Mouse (Mus musculus): ENCODE results near the gene Sugt1. TPM values are rescaled to one million over a fixed set of nuclear protein-coding genes. Genes with fewer than 3 reads are reported as not detected.

The Sugt1 gene
- polyA plus RNA-seq, 1 experiment from 2014 or later, result 127 TPM

- no peak overlapping the region for H3K4me3 ChIP-seq (ENCODE audit: low read depth, low read length)
- H3K4me2 ChIP-seq (replicated peaks; ENCODE audit: low read depth, low read length), result no peak overlapping the region
- ATAC-seq (ENCODE audit: insufficient number of reproducible peaks, insufficient read depth, low FRiP score, low read depth), result no peak
- no peaks in the 10 kb centered on the region for H3K4me1 ChIP-seq (ENCODE audit: control insufficient read depth, insufficient read depth, low read length)
- H3K27ac ChIP-seq (ENCODE audit: low read length), result no peak overlapping the region
- peaks cover 14% of the 10 kb centered on the region for H3K36me3 ChIP-seq (ENCODE audit: control insufficient read depth, insufficient read depth, low read length)
- no peaks in the 10 kb centered on the region for H3K9me3 ChIP-seq (ENCODE audit: control insufficient read depth, low read depth, low read length)
- no peak overlapping the region for H3K9ac ChIP-seq (replicated peaks; ENCODE audit: low read depth, low read length)
- no peaks in the 10 kb centered on the region for H3K27me3 ChIP-seq (ENCODE audit: control insufficient read depth, insufficient read depth, low read length)
- 88% methylated on average over 8 of the region's 8 CpGs for WGBS
Measured at GRCm38 (mm10) chr14:79617121-79617828, 29.8 kb downstream of the Sugt1 start.

GRCm38 (mm10) chr14:79619802-79620201 lies 32.3 kb downstream of the Sugt1 start:
- ATAC-seq (ENCODE audit: insufficient number of reproducible peaks, insufficient read depth, low FRiP score, low read depth), result no peak
- no peaks in the 10 kb centered on the region for H3K4me1 ChIP-seq (ENCODE audit: control insufficient read depth, insufficient read depth, low read length)
- H3K27me3 ChIP-seq (ENCODE audit: control insufficient read depth, insufficient read depth, low read length), result no peaks in the 10 kb centered on the region
- no peak overlapping the region for H3K9ac ChIP-seq (replicated peaks; ENCODE audit: low read depth, low read length)
- no peak overlapping the region for H3K27ac ChIP-seq (ENCODE audit: low read length)
- H3K9me3 ChIP-seq (ENCODE audit: control insufficient read depth, low read depth, low read length), result no peaks in the 10 kb centered on the region
- WGBS, result 94% methylated on average over 7 of the region's 7 CpGs
- H3K36me3 ChIP-seq (ENCODE audit: control insufficient read depth, insufficient read depth, low read length), result peaks cover 18% of the 10 kb centered on the region
- H3K4me2 ChIP-seq (replicated peaks; ENCODE audit: low read depth, low read length), result no peak overlapping the region
- no peak overlapping the region for H3K4me3 ChIP-seq (ENCODE audit: low read depth, low read length)

GRCm38 (mm10) chr14:79621143-79621542 lies 33.7 kb downstream of the Sugt1 start:
- Histone ChIP-seq H3K4me1 (ENCODE audit: control insufficient read depth, insufficient read depth, low read length) (no peaks in the 10 kb centered on the region), H3K9me3 (ENCODE audit: control insufficient read depth, low read depth, low read length) (no peaks in the 10 kb centered on the region), H3K4me3 (ENCODE audit: low read depth, low read length) (no peak overlapping the region), H3K9ac (replicated peaks; ENCODE audit: low read depth, low read length) (no peak overlapping the region), H3K36me3 (ENCODE audit: control insufficient read depth, insufficient read depth, low read length) (peaks cover 31% of the 10 kb centered on the region), H3K27ac (ENCODE audit: low read length) (no peak overlapping the region), H3K27me3 (ENCODE audit: control insufficient read depth, insufficient read depth, low read length) (no peaks in the 10 kb centered on the region), H3K4me2 (replicated peaks; ENCODE audit: low read depth, low read length) (no peak overlapping the region)
- 58% methylated on average over 3 of the region's 3 CpGs for WGBS
- no peak for ATAC-seq (ENCODE audit: insufficient number of reproducible peaks, insufficient read depth, low FRiP score, low read depth)

GRCm38 (mm10) chr14:79632330-79632729 lies 44.8 kb downstream of the Sugt1 start:
- no peak overlapping the region for H3K27ac ChIP-seq (ENCODE audit: low read length)
- no peaks in the 10 kb centered on the region for H3K9me3 ChIP-seq (ENCODE audit: control insufficient read depth, low read depth, low read length)
- WGBS, result 84% methylated on average over 6 of the region's 6 CpGs
- peaks cover 14% of the 10 kb centered on the region; the same call in 1 of the 2 replicates for H3K36me3 ChIP-seq (ENCODE audit: control insufficient read depth, insufficient read depth, low read length)
- H3K4me3 ChIP-seq (ENCODE audit: low read depth, low read length), result no peak overlapping the region
- no peak overlapping the region for H3K9ac ChIP-seq (replicated peaks; ENCODE audit: low read depth, low read length)
- no peaks in the 10 kb centered on the region for H3K4me1 ChIP-seq (ENCODE audit: control insufficient read depth, insufficient read depth, low read length)
- ATAC-seq (ENCODE audit: insufficient number of reproducible peaks, insufficient read depth, low FRiP score, low read depth), result no peak
- no peaks in the 10 kb centered on the region for H3K27me3 ChIP-seq (ENCODE audit: control insufficient read depth, insufficient read depth, low read length)
- H3K4me2 ChIP-seq (replicated peaks; ENCODE audit: low read depth, low read length), result no peak overlapping the region

- Histone ChIP-seq H3K9me3 (ENCODE audit: control insufficient read depth, low read depth, low read length) (no peaks in the 10 kb centered on the region), H3K4me1 (ENCODE audit: control insufficient read depth, insufficient read depth, low read length) (no peaks in the 10 kb centered on the region), H3K9ac (replicated peaks; ENCODE audit: low read depth, low read length) (no peak overlapping the region), H3K36me3 (ENCODE audit: control insufficient read depth, insufficient read depth, low read length) (peaks cover 14% of the 10 kb centered on the region; the same call in 1 of the 2 replicates), H3K4me2 (replicated peaks; ENCODE audit: low read depth, low read length) (no peak overlapping the region), H3K27ac (ENCODE audit: low read length) (no peak overlapping the region), H3K27me3 (ENCODE audit: control insufficient read depth, insufficient read depth, low read length) (no peaks in the 10 kb centered on the region), H3K4me3 (ENCODE audit: low read depth, low read length) (no peak overlapping the region)
- ATAC-seq (ENCODE audit: insufficient number of reproducible peaks, insufficient read depth, low FRiP score, low read depth), result no peak
- 90% methylated on average over 2 of the region's 2 CpGs for WGBS
Measured at GRCm38 (mm10) chr14:79633196-79633595, 45.7 kb downstream of the Sugt1 start.

- H3K9ac ChIP-seq (replicated peaks; ENCODE audit: low read depth, low read length), result no peak overlapping the region
- 72% methylated on average over 4 of the region's 4 CpGs for WGBS
- H3K36me3 ChIP-seq (ENCODE audit: control insufficient read depth, insufficient read depth, low read length), result no peaks in the 10 kb centered on the region
- no peaks in the 10 kb centered on the region for H3K4me1 ChIP-seq (ENCODE audit: control insufficient read depth, insufficient read depth, low read length)
- no peak for ATAC-seq (ENCODE audit: insufficient number of reproducible peaks, insufficient read depth, low FRiP score, low read depth)
- no peak overlapping the region for H3K4me3 ChIP-seq (ENCODE audit: low read depth, low read length)
- no peaks in the 10 kb centered on the region for H3K27me3 ChIP-seq (ENCODE audit: control insufficient read depth, insufficient read depth, low read length)
- no peak overlapping the region for H3K4me2 ChIP-seq (replicated peaks; ENCODE audit: low read depth, low read length)
- no peaks in the 10 kb centered on the region for H3K9me3 ChIP-seq (ENCODE audit: control insufficient read depth, low read depth, low read length)
- no peak overlapping the region for H3K27ac ChIP-seq (ENCODE audit: low read length)
Measured at GRCm38 (mm10) chr14:79636814-79637213, 49.3 kb downstream of the Sugt1 start.

- Histone ChIP-seq H3K4me2 (replicated peaks; ENCODE audit: low read depth, low read length) (no peak overlapping the region), H3K9me3 (ENCODE audit: control insufficient read depth, low read depth, low read length) (no peaks in the 10 kb centered on the region), H3K9ac (replicated peaks; ENCODE audit: low read depth, low read length) (no peak overlapping the region), H3K4me3 (ENCODE audit: low read depth, low read length) (no peak overlapping the region), H3K27me3 (ENCODE audit: control insufficient read depth, insufficient read depth, low read length) (no peaks in the 10 kb centered on the region), H3K4me1 (ENCODE audit: control insufficient read depth, insufficient read depth, low read length) (0 out of 2 replicates have a peak, but pooled peaks cover 2% of the 10 kb centered on the region), H3K36me3 (ENCODE audit: control insufficient read depth, insufficient read depth, low read length) (no peaks in the 10 kb centered on the region), H3K27ac (ENCODE audit: low read length) (no peak overlapping the region)
- no peak for ATAC-seq (ENCODE audit: insufficient number of reproducible peaks, insufficient read depth, low FRiP score, low read depth)
- WGBS, result 81% methylated on average over 9 of the region's 9 CpGs
Measured at GRCm38 (mm10) chr14:79642063-79642462, 54.6 kb downstream of the Sugt1 start.

GRCm38 (mm10) chr14:79645378-79645777 lies 57.9 kb downstream of the Sugt1 start:
- whole genome bisulfite sequencing, result 11% methylated on average over 11 of the region's 11 CpGs
- H3K27me3 ChIP-seq (ENCODE audit: control insufficient read depth, insufficient read depth, low read length), result no peaks in the 10 kb centered on the region
- H3K27ac ChIP-seq (ENCODE audit: low read length), result no peak overlapping the region
- H3K36me3 ChIP-seq (ENCODE audit: control insufficient read depth, insufficient read depth, low read length), result no peaks in the 10 kb centered on the region
- 0 out of 2 replicates have a peak, but pooled peaks cover 2% of the 10 kb centered on the region for H3K4me1 ChIP-seq (ENCODE audit: control insufficient read depth, insufficient read depth, low read length)
- H3K4me2 ChIP-seq (replicated peaks; ENCODE audit: low read depth, low read length), result no peak overlapping the region
- H3K9me3 ChIP-seq (ENCODE audit: control insufficient read depth, low read depth, low read length), result no peaks in the 10 kb centered on the region
- no peak for ATAC-seq (ENCODE audit: insufficient number of reproducible peaks, insufficient read depth, low FRiP score, low read depth)
- no peak overlapping the region for H3K9ac ChIP-seq (replicated peaks; ENCODE audit: low read depth, low read length)
- H3K4me3 ChIP-seq (ENCODE audit: low read depth, low read length), result no peak overlapping the region

GRCm38 (mm10) chr14:79649680-79650079 lies 62.2 kb downstream of the Sugt1 start:
- no peak overlapping the region for H3K4me3 ChIP-seq (ENCODE audit: low read depth, low read length)
- no peak overlapping the region for H3K4me2 ChIP-seq (replicated peaks; ENCODE audit: low read depth, low read length)
- 40% methylated on average over 3 of the region's 3 CpGs for WGBS
- H3K27ac ChIP-seq (ENCODE audit: low read length), result no peak overlapping the region
- no peaks in the 10 kb centered on the region for H3K36me3 ChIP-seq (ENCODE audit: control insufficient read depth, insufficient read depth, low read length)
- no peak for ATAC-seq (ENCODE audit: insufficient number of reproducible peaks, insufficient read depth, low FRiP score, low read depth)
- H3K9ac ChIP-seq (replicated peaks; ENCODE audit: low read depth, low read length), result no peak overlapping the region
- H3K4me1 ChIP-seq (ENCODE audit: control insufficient read depth, insufficient read depth, low read length), result 0 out of 2 replicates have a peak, but pooled peaks cover 2% of the 10 kb centered on the region
- no peaks in the 10 kb centered on the region for H3K9me3 ChIP-seq (ENCODE audit: control insufficient read depth, low read depth, low read length)
- H3K27me3 ChIP-seq (ENCODE audit: control insufficient read depth, insufficient read depth, low read length), result no peaks in the 10 kb centered on the region
